Mouse (Mus musculus) forebrain, embryonic 12.5 days (tissue): ENCODE data around the gene Acp5. TPM values are rescaled to one million over a fixed set of nuclear protein-coding genes. Genes with fewer than 3 reads are reported as not detected.
"Not testable (repeated sequence)": the region's sequence is repeated elsewhere in the genome, so short reads cannot be mapped to it uniquely, and the experiment has no call there.

Source experiments
- ATAC-seq: fragments of 200-750 bp; cut with Nextera tagmentation; 2 replicates; pipeline ENCODE4 v1.8.0; 2017; ENCODE audit warnings: moderate TSS enrichment; ENCODE audit not compliant: low FRiP score
- H3K27ac ChIP-seq: fragments of 300-500 bp; sonication (generic); 2 replicates; pipeline ENCODE4 v1.5.1; 2016; ENCODE audit warnings: mild to moderate bottlenecking
- H3K27me3 ChIP-seq: fragments of 300-500 bp; sonication (generic); 2 replicates; pipeline ENCODE4 v1.6.1; 2016; ENCODE audit warnings: mild to moderate bottlenecking
- H3K36me3 ChIP-seq: fragments of 300-500 bp; sonication (generic); replicated peaks from 2 replicates; pipeline ENCODE4 v1.6.1; 2016; ENCODE audit warnings: mild to moderate bottlenecking
- H3K4me1 ChIP-seq: fragments of 300-500 bp; sonication (generic); 2 replicates; pipeline ENCODE4 v1.6.1; 2016
- H3K4me2 ChIP-seq: fragments of 300-500 bp; sonication (generic); 2 replicates; pipeline ENCODE4 v1.6.1; 2016; ENCODE audit warnings: mild to moderate bottlenecking, moderate library complexity
- H3K4me3 ChIP-seq: fragments of 300-500 bp; sonication (generic); replicated peaks from 2 replicates; pipeline ENCODE4 v1.5.1; 2016; ENCODE audit warnings: mild to moderate bottlenecking
- H3K9ac ChIP-seq: fragments of 300-500 bp; sonication (generic); 2 replicates; pipeline ENCODE4 v1.6.1; 2016; ENCODE audit warnings: mild to moderate bottlenecking
- H3K9me3 ChIP-seq: fragments of 300-500 bp; sonication (generic); 2 replicates; pipeline ENCODE4 v1.6.1; 2016
- WGBS: fragments of 180-500 bp; shearing (Covaris S2); methylation state at CpG from one replicate; pipeline ENCODE4 v1.1.7; 2016; 5-methylcytosine and 5-hydroxymethylcytosine counted together
- polyA plus RNA-seq: library from polyadenylated mRNA; unstranded; fragments of >200 nt; fragmentation: Nextera tagmentation; extraction: Ambion mirVana; gene quantifications from 2 replicates; pipeline ENCODE4 v1.2.1, GENCODE M21; 2016

Gene Acp5
- polyA plus RNA-seq, 1 experiment from 2014 or later = 6.6 TPM

DNA sequence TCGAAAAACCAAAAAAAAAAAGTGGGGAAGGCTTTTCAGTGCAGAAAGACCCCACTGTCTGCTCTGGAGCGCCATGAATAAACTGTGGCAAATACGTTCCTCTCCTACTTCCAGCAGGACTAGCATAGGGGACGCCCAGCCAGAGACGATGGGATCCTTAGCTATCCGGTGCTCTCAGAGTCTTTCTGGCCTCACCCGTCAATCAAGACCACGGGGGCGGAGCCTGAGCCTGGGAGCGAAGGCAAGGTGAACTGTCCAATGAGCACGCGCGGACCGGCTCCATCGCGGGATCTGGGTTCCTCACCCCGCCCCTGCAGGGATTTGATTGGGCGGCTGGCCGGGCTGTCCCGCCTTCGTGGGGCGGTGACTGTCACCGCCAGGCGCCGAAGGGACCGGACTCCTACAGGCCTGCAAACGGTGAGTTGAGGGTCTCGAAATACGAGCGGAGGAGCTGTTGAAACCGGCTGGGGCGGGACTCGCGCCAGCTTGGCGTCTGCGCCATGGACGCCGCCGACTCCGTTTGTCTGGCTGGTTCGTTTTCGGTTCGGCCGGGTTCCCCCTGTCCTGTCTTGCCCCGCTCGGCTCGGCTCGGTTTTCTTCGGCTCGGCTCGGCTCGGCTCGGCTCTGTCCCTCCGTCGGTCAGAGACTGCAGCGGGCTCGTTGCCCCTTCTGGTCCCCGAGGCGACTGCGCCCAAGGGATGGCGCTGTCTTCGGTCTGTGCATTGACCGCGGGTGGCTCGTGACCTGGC is 21.2 kb upstream of the Acp5 start, which contains the start of gene Pigyl:
Gene Pigyl, plus strand, starts transcription at position 350 of the 749 bp plus-strand sequence.
- peaks cover 14% of the 10 kb centered on the region for H3K4me1 ChIP-seq
- under 1% methylated on average over 65 of the region's 65 CpGs for WGBS
- peak; percentile 99 for ATAC-seq
- peak within 1 kb of the TSS; percentile 76 for H3K4me2 ChIP-seq
- H3K9me3 ChIP-seq = no peaks in the 10 kb centered on the region
- H3K9ac ChIP-seq = peak within 1 kb of the TSS; percentile 79
- H3K4me3 ChIP-seq = peak within 1 kb of the TSS; percentile 63
- peak within 1 kb of the TSS; percentile 79 for H3K27ac ChIP-seq
- peaks cover 8% of the 10 kb centered on the region; the same call in 1 of the 2 replicates for H3K36me3 ChIP-seq
- H3K27me3 ChIP-seq = peaks cover 3% of the 10 kb centered on the region

DNA sequence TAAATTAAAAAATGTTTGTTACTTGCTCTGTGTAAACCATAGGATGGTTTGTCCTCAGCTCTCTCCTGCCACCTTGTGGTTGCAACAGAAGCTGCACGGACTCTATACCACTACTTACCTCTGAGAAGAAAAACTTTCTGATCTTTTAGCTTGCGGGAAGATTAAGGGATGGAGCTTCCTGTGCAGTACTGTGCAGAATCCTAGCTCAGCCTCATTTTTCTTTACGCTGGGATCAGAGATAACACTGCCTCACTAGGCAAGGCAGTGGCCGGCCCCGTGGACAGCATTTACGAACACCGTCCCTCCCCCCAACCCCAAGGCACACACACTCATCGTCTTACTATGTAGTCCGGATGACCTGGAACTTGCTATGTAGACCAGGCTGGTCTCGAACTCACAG is 20.1 kb upstream of the Acp5 start:
- 27% methylated on average over 10 of the region's 10 CpGs for WGBS
- Histone ChIP-seq H3K4me3 (no peak overlapping the region), H3K4me2 (peak overlapping the region; percentile 76; the same call in 1 of the 2 replicates), H3K27me3 (peaks cover 3% of the 10 kb centered on the region), H3K27ac (no peak overlapping the region), H3K9ac (no peak overlapping the region), H3K9me3 (no peaks in the 10 kb centered on the region), H3K4me1 (peaks cover 14% of the 10 kb centered on the region), H3K36me3 (peaks cover 8% of the 10 kb centered on the region; the same call in 1 of the 2 replicates)
- no peak for ATAC-seq

DNA sequence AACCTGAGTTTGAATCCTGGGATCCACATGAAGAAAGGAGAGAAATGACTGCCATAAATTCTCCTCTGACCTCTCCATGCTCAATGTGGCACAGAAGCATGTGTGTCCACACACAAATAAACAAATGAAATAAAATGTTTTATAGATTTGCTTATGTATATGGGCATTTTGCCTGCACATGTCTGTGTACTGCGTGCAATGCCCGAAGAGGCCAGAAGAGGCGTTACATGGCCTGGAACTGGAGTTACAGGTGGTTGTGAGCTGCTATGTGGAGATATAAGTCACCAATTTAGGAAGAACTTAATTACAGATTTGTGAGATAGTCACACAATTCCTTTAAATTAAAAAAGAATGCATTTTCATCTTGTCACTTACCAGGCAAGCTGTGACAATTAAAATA is 18.3 kb upstream of the Acp5 start:
- no peak overlapping the region for H3K4me2 ChIP-seq
- peaks cover 2% of the 10 kb centered on the region; the same call in 1 of the 2 replicates for H3K27me3 ChIP-seq
- no peak overlapping the region for H3K9ac ChIP-seq
- 95% methylated on average over 3 of the region's 3 CpGs for WGBS
- H3K9me3 ChIP-seq = no peaks in the 10 kb centered on the region
- no peak for ATAC-seq
- H3K27ac ChIP-seq = no peak overlapping the region
- peaks cover 14% of the 10 kb centered on the region for H3K4me1 ChIP-seq
- no peak overlapping the region for H3K4me3 ChIP-seq
- H3K36me3 ChIP-seq = peaks cover 8% of the 10 kb centered on the region; the same call in 1 of the 2 replicates

DNA sequence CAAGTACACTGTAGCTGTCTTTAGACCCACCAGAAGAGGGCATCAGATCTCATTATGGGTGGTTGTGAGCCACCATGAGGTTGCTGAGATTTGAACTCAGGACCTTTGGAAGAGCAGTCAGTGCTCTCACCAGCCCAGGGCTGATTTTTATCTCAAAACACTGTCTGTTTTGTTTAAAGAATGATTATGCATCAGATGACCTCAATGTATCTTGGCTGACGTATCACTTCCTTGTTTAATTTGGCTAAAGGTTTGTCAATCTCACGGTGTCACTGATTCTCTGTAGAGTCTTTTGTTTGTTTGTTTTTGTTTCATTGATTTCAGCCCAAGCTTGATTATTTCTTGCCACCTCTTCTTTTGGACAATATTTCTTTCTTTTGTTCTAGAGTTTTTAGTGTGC is 15.4 kb upstream of the Acp5 start:
- ATAC-seq = no peak
- WGBS = 90% methylated on average over 2 of the region's 2 CpGs
- H3K4me3 ChIP-seq = no peak overlapping the region

GRCm38 (mm10) chr9:22150249-22150693 is 14.8 kb upstream of the Acp5 start:
- H3K9me3 ChIP-seq, H3K27me3 ChIP-seq, H3K9ac ChIP-seq, ATAC-seq, H3K27ac ChIP-seq, H3K4me3 ChIP-seq, H3K4me1 ChIP-seq, H3K4me2 ChIP-seq, H3K36me3 ChIP-seq: not testable (repeated sequence)
- WGBS = 89% methylated on average over 7 of the region's 7 CpGs

More for the DNA sequence above, 15.4 kb upstream of the Acp5 start:
- no peak overlapping the region for H3K9ac ChIP-seq
- H3K4me1 ChIP-seq = 0 out of 2 replicates have a peak, but pooled peaks cover 3% of the 10 kb centered on the region
- 0 out of 2 replicates have a peak, but pooled peaks cover 4% of the 10 kb centered on the region for H3K9me3 ChIP-seq
- H3K36me3 ChIP-seq = no peaks in the 10 kb centered on the region
- no peaks in the 10 kb centered on the region for H3K27me3 ChIP-seq
- no peak overlapping the region for H3K27ac ChIP-seq
- no peak overlapping the region for H3K4me2 ChIP-seq

DNA sequence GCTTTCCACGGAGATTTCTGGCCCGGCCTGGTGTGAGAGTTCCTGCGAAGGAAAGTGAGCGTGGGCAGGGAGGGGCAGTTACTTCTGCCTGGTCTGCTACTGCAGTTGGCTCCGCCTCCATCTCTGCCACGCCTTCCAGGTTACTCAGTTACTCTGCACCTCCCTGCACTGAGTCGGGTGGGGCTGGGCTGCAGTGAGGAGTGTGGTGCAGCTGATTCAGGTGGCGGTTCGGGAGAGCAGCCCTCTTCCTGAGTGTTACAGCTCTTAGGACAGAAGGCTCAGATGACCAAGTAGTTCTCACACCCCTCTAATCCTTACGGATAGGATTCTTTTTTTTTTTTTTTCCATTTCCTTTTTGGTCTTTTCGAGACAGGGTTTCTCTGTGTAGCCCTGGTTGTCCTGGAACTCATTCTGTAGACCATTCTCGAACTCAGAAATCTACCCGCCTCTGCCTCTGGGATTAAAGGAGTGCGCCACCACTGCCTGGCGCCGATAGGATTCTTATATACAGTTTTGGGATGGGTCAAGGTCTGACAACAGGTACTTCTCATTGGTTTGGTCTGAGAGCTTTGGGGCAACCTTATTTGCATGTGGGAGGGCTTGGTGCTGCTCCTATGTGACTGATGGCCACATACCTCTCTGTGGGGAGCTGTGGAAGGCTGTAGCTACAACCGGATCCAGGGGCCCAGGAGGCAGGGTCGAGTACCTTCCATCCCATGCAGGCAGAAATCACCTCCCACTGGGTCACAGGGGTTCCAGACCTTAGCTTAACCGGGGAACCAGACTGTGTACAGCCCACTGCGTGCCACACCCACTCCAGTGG is 14.1 kb upstream of the Acp5 start:
- 83% methylated on average over 20 of the region's 20 CpGs for WGBS
- Histone ChIP-seq H3K36me3 (no peaks in the 10 kb centered on the region), H3K4me1 (no peaks in the 10 kb centered on the region), H3K4me3 (no peak overlapping the region), H3K9ac (no peak overlapping the region), H3K27ac (no peak overlapping the region), H3K4me2 (no peak overlapping the region), H3K27me3 (no peaks in the 10 kb centered on the region), H3K9me3 (0 out of 2 replicates have a peak, but pooled peaks cover 4% of the 10 kb centered on the region)
- no peak for ATAC-seq

DNA sequence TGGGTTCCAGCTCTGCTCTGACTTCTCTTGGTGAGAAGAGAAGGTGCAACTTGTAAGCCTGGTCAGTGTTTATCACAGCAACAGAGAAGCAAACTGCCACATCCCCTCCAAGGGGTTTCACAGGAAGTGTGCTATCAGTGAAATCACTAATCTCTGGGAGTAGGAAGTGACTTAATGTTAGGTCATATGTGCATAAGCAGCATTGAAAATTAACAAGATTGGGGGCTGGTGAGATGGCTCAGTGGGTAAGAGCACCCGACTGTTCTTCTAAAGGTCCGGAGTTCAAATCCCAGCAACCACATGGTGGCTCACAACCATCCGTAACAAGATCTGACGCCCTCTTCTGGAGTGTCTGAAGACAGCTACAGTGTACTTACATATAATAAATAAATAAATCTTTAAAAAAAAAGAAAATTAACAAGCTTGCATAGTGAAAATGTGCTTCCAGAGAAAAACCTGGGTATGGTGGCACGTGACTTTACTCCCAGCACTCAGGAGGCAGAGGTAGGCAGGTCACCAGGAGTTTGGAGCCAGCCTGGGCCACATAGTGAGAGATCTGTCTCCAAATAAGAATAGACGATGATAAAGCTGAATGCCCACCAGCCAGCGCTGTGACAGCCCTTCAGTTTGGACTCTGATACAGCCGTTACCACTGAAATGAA is 8.9 kb upstream of the Acp5 start:
- H3K4me2 ChIP-seq = no peak overlapping the region
- no peak overlapping the region for H3K9ac ChIP-seq
- ATAC-seq = no peak
- WGBS = 88% methylated on average over 8 of the region's 8 CpGs
- 0 out of 2 replicates have a peak, but pooled peaks cover 4% of the 10 kb centered on the region for H3K9me3 ChIP-seq
- H3K27me3 ChIP-seq = no peaks in the 10 kb centered on the region
- H3K27ac ChIP-seq = no peak overlapping the region
- H3K4me3 ChIP-seq = no peak overlapping the region
- no peaks in the 10 kb centered on the region; the same call in 1 of the 2 replicates for H3K4me1 ChIP-seq
- H3K36me3 ChIP-seq = no peaks in the 10 kb centered on the region

- Histone ChIP-seq H3K9me3 (0 out of 2 replicates have a peak, but pooled peaks cover 4% of the 10 kb centered on the region), H3K4me2 (no peak overlapping the region), H3K36me3 (no peaks in the 10 kb centered on the region), H3K4me3 (no peak overlapping the region), H3K9ac (no peak overlapping the region), H3K4me1 (no peaks in the 10 kb centered on the region; the same call in 1 of the 2 replicates), H3K27ac (no peak overlapping the region), H3K27me3 (no peaks in the 10 kb centered on the region)
- peak; percentile 36; the same call in 1 of the 2 replicates for ATAC-seq
- WGBS = 60% methylated on average over 17 of the region's 17 CpGs
Observed at GRCm38 (mm10) chr9:22143108-22144037, 7.9 kb upstream of the Acp5 start.

DNA sequence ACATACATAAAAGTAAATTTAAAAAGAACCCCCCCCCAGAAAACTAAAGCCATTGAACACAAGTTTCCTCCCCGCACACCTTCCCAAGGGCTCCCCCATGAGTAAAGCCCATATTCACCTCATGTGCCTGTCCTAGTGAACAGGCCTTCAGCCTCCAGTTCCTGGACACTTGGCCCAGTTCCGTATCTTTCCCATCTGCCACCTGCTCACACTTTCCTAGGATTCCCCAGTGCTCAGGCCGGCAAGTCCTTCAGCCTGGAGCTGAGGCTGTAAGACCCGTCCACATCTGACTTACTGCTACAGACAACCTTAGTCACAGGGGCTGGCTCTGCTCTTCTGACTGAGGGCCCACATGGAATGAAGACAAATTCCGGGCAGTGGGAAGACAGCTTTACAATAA is 4.2 kb upstream of the Acp5 start:
- ATAC-seq = no peak

GRCm38 (mm10) chr9:22138480-22138879 is 3.0 kb upstream of the Acp5 start:
- WGBS = 37% methylated on average over 2 of the region's 2 CpGs
- H3K9me3 ChIP-seq = no peaks in the 10 kb centered on the region
- H3K4me1 ChIP-seq = peaks cover 8% of the 10 kb centered on the region; the same call in 1 of the 2 replicates
- H3K4me3 ChIP-seq = no peak overlapping the region
- H3K27me3 ChIP-seq = peaks cover 14% of the 10 kb centered on the region; the same call in 1 of the 2 replicates
- H3K36me3 ChIP-seq = no peaks in the 10 kb centered on the region
- no peak overlapping the region for H3K9ac ChIP-seq
- no peak overlapping the region for H3K27ac ChIP-seq
- ATAC-seq = no peak
- H3K4me2 ChIP-seq = no peak overlapping the region

More for the DNA sequence above, 4.2 kb upstream of the Acp5 start:
- H3K36me3 ChIP-seq = no peaks in the 10 kb centered on the region
- H3K4me1 ChIP-seq = peaks cover 8% of the 10 kb centered on the region; the same call in 1 of the 2 replicates
- H3K27ac ChIP-seq = no peak overlapping the region
- WGBS = 90% methylated on average over 5 of the region's 5 CpGs
- H3K9me3 ChIP-seq = no peaks in the 10 kb centered on the region
- H3K4me2 ChIP-seq = no peak overlapping the region
- no peak overlapping the region for H3K4me3 ChIP-seq
- H3K9ac ChIP-seq = no peak overlapping the region
- peaks cover 14% of the 10 kb centered on the region; the same call in 1 of the 2 replicates for H3K27me3 ChIP-seq
